Mouse (Mus musculus) cerebellum, postnatal 10 days (tissue): ENCODE data around the gene Med15.
"Not testable (repeated sequence)": the region's sequence is repeated elsewhere in the genome, so short reads cannot be mapped to it uniquely, and the experiment has no call there.

Source experiments
- DNase-seq, 2 experiments: peaks; one replicate each; pipeline ENCODE4 v3.0.0; 2021; ENCODE audit warnings: mixed read lengths in 2 of 2

The Med15 gene

DNA sequence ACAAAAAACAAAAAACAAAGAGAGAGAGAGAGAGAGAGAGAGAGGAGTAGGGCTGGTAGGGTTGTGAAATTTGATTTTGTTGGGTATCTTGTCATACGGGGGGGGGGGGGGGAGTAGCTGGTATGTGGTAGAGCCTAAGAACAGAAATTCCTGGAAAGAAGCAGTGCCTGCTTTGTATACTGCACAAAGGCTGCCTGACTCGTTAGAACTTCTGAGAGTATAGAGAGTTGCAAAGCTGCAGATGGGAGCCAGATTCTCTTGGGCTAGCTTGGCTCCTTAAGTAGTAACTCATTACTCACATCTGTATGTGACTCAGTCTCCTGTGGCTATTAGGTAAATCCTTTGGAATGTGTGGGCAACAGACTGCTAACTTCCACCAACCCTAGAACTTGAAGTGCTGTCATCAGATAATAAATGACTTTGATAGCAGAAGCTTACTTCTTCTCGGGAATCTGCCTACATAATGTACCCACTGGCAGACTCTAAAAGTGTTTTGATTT, at the start of gene Med15:
Gene Med15 (minus strand): TSS at position 51 of the 500 bp plus-strand sequence.
- DNase-seq: no peak

- no peak for DNase-seq
Measured at GRCm38 (mm10) chr16:17779692-17780091, 47.0 kb upstream of the Med15 start.

- DNase-seq: no peak
Measured at GRCm38 (mm10) chr16:17778223-17778622, 45.5 kb upstream of the Med15 start.

GRCm38 (mm10) chr16:17776828-17777227, 44.1 kb upstream of the Med15 start:
- peak; percentile 69 to 82 for DNase-seq

- peak in 1 of 2 experiments; percentile 7 for DNase-seq
Measured at GRCm38 (mm10) chr16:17771117-17771865, 38.6 kb upstream of the Med15 start.

GRCm38 (mm10) chr16:17768834-17769233, 36.1 kb upstream of the Med15 start:
- peak; percentile 58 to 67 for DNase-seq

GRCm38 (mm10) chr16:17764108-17764511, 31.4 kb upstream of the Med15 start:
- no peak for DNase-seq

- peak; percentile 50 to 60 for DNase-seq
Measured at GRCm38 (mm10) chr16:17761074-17761473, 28.4 kb upstream of the Med15 start.

DNA sequence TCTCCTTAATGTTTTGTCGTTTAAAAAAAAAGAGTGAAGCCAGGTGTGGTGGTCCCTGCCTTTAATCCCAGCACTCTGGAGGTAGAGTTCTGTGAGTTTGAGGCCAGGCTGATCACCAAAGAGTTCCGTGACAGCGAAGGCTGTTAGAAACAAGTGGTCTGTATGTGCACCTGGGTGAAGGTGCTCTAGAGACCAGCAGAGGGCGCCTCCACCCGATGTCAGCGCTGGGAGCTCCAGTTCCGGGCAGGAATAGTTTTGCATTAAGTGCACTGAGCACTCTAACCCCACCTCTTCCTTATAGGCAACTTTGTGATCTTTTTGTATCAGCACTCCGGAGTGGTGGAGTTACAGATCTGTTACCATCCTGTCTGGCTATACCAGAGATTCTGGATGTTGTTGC, 28.0 kb upstream of the Med15 start:
- DNase-seq: peak; percentile 66 to 73

DNA sequence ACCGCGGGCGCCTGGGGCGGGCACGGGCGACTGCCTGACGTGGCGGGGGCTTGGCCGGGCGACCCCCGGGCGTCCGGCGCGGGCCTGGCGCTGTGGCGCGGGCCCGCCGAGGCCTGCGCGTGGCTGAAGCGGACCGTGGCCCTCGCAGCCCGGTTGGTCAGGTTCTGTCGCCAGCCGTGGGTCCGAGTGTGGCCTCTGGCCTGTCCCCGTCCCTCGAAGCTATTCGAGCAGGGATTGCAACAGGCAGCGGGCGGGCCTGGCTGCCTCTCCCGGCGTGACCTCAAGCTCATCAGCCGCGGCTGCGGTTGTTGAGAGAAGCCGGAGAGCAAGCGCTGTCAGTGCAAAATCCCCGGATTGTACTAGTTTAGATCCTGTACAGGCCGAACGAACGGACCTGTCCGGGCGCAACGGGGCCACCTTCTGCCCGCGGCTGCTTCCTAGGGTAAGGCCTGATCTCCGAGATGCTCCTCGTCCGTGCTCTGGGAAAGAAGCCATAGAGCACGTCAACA, 27.2 kb upstream of the Med15 start:
- DNase-seq: peak; percentile 73 to 76

- peak; percentile 98 for DNase-seq
Measured at GRCm38 (mm10) chr16:17759344-17759773, 26.7 kb upstream of the Med15 start, which contains the start of gene Klhl22. TSS of gene Klhl22 (plus strand) at chr16:17759618.

- no peak for DNase-seq
Measured at GRCm38 (mm10) chr16:17758902-17759301, 26.2 kb upstream of the Med15 start.

- no peak for DNase-seq
Measured at GRCm38 (mm10) chr16:17757756-17758155, 25.1 kb upstream of the Med15 start.

DNA sequence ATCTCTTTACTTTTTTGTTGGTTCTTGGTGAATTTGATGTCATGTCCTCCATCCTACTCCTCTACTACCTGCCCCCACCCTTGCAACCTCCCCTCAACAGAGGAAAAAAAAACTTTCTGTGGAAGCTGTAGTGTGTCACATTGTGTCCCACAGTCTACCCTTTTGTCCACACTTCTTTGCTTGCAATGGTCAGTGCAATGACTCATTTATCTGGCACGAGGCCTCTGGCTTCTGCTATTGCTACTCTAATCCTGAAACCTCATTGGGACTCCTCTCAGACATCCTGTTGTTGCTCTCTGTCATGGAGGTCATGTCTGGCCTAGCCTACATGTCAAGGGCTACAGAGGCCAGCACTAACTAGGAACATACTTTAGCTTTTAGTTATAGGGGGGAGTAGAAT, 21.0 kb upstream of the Med15 start:
- DNase-seq: no peak

GRCm38 (mm10) chr16:17753001-17753400, 20.3 kb upstream of the Med15 start:
- DNase-seq: no peak

- DNase-seq: no peak
Measured at GRCm38 (mm10) chr16:17745067-17745466, 12.4 kb upstream of the Med15 start.

DNA sequence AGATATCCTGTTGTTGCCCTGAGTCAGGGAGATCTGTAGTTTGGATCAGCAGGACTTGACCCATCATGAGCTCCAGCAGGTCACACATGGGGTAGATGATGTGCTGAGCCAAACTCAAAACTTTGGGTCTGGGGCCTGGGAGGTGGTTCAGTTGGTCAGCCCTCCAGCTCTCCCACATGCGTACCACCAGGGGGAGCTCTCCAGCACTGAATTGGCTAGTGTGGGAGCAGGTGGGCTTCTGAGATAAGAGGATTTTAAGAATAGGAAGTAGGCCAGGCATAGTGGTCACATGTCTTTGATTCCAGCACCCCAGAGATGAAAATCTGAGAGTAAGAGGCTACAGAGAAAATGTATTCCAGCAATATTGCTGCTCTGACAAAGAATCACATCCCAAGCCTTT, 11.8 kb upstream of the Med15 start:
- peak; percentile 73 to 77 for DNase-seq

DNA sequence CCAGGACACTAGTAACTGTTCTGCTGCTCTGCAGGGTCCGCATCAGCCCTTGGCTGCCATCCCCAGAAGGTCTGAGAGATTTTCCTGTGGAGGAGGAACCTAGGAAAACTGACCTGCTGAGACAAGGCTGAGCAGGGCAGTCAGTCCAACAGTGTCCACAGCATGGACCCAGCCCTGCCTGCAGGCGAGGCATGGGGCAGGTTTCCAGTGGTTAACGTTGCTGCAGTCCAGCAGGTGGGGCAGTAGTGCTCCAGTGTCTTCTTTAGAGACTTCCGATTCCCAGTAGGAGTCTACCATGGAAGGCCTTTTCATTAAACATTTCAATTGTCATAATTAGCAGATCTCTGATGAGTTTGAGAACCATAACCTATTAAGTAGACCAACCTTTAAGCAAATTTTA, 10.6 kb upstream of the Med15 start:
- peak in 1 of 2 experiments; percentile 29 for DNase-seq

DNA sequence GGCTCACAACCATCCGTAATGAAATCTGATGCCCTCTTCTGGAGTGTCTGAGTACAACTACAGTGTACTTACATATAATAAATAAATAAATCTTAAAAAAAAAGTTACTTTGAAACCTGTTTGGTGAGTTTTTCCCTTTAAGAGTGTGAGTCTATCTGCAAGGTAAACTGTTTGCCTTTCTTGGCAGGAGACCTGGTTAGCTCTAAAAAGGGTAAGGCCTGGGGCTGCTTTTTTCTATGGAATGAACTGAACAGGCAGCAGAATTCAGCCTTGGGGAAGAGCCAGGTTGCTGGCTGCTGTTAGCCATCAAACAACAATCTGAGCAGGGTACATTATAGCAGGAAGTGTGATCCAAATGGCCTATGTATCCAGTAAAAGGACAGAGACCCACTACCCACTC, 10.1 kb upstream of the Med15 start:
- DNase-seq: no peak

DNA sequence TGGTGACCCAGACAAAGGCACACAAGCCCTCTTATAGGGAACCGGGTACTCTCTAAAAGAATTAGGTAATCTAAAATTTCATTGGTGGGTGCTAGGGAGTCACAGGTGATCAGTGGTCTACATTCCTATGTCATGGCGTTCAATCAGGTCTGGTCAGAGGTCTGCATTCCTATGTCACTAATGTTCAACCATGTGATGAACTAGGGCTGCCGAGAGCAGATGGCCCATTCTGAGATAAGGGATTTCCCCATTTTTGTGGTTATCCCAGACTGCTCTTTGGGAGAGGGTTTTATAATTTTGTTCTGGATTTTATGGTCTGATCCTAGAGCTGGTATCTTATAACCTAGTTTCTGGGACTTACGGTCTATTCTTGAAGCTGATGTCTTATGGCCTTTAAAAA, 7.4 kb upstream of the Med15 start:
- no peak for DNase-seq

- no peak for DNase-seq
Measured at GRCm38 (mm10) chr16:17736156-17736555, 3.5 kb upstream of the Med15 start.

DNA sequence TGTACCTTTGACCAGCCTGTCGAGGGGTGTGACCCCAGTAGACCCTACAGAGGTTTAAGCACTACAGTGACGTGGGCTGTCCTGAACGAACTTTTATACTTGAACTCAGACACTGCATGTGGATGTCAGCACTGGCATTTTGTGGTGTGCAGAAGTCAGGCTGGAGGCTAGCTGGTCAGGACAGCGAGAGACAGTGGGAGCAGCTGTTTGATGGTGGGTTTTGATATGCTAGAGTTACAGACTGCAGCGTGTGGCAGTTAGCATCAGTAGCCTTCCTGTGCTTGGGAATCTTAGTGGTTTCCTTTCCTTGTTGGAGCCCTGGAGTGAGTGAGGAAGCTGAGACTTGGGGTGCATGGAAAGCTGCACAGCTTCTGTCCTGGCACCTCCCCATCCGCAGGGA, 2.2 kb upstream of the Med15 start:
- DNase-seq: not testable (repeated sequence)

DNA sequence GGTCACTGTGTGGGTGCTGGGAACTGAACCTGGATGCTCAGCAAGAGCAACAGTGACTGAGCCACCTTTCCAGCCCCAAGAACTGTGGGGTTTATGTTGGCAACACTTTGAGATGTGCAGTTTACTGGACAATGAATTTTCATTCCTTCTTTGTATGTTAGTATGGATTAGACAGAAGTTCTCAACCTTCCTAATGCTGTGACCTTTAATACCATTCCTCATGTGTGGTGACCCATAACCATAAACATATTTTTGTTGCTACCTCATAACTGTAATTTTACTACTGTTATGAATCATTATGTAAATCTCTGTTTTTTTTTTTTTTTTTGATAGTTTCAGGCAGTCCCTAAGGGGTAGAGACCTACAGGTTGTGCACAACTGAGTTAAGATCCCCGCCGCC, 955 bp upstream of the Med15 start:
- DNase-seq: no peak

DNA sequence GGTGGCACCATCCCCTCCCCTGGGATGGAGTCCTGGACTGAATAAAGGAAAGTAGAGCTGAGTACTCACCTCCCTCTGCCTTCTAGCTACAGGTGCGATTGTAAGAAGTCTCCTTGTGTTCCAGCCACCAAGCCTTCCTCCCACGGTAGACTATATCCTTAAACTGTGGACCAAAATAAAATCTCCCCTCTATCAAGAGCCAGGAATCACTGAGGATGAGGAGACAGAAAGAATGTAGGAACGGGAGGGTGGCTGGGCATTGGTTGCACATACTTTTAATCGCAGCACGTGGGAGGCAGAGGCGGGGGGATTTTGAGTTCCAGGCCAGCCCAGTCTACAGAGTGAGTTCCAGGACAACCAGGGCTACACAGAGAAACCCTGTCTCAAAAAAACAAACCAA, 260 bp downstream of the Med15 start:
- DNase-seq: no peak
